Mouse (Mus musculus): ENCODE results near the gene Atad3a. TPM values are rescaled to one million over a fixed set of nuclear protein-coding genes. Genes with fewer than 3 reads are reported as not detected.

The Atad3a gene
- total and polyA plus RNA-seq, 3 experiments = 133 to 216 (median 154) TPM

GRCm38 (mm10) chr4:155705592-155705929, 55.3 kb downstream of the Atad3a start:
- DNase-seq (ENCODE audit: extremely low read depth) = no peak
- dilution Hi-C loops (cut with MboI; ENCODE audit: extremely low pct_ligation_motif_present, extremely low pct_unique_long_range_greater_than_20kb, low sequenced_read_pairs) = no loop called here

GRCm38 (mm10) chr4:155704721-155705591, 55.9 kb downstream of the Atad3a start, which contains the start of gene Ssu72:
Gene Ssu72, plus strand, starts transcription at chr4:155704800.
- Histone ChIP-seq H3K79me2 (replicated peaks; ENCODE audit: control insufficient read depth, extremely low read depth, insufficient read depth, poor library complexity, severe bottlenecking) (peaks cover 40% of the 10 kb centered on the region), H3K4me1 (ENCODE audit: control insufficient read depth in 1 of 2, insufficient read depth in 2 of 2) (peaks cover 3 to 45% of the 10 kb centered on the region in 2 experiments; a peak in 3 of 4 replicates), H3K9ac (ENCODE audit: insufficient read depth, low read depth) (peak within 1 kb of the TSS; percentile 72), H3K36me3 (replicated peaks in 1 of 2; ENCODE audit: control insufficient read depth in 1 of 2, insufficient read depth in 1 of 2, low read length in 1 of 2) (peaks cover 0 to 16% of the 10 kb centered on the region in 2 experiments), H3K4me3 (replicated peaks in 1 of 3; ENCODE audit: low read depth in 2 of 3, low read length in 2 of 3, poor library complexity in 1 of 3) (peak within 1 kb of the TSS; percentile 82 to 96 (median 94)), H3K27ac (ENCODE audit: insufficient read depth, low read depth) (peak within 1 kb of the TSS; percentile 93), H3K9me3 (replicated peaks; ENCODE audit: low read length) (no peaks in the 10 kb centered on the region), H3K27me3 (replicated peaks) (no peaks in the 10 kb centered on the region), H3K4me2 (ENCODE audit: insufficient read depth, low read depth, poor library complexity, severe bottlenecking) (peak within 1 kb of the TSS; percentile 83; the same call in 1 of the 2 replicates)
- in situ Hi-C loops (cut with MboI; ENCODE audit: low pct_ligation_motif_present, low pct_unique_long_range_greater_than_20kb, low sequenced_read_pairs) (no loop called here), dilution Hi-C loops (cut with MboI; ENCODE audit: extremely low pct_ligation_motif_present, extremely low pct_unique_long_range_greater_than_20kb, low sequenced_read_pairs) (no loop called here)
- peak; percentile 92 for DNase-seq (ENCODE audit: extremely low read depth)
- TF ChIP-seq JUN (IDR thresholded peaks at IDR 0.05; ENCODE audit: insufficient read depth, low read depth, low read length) (0 out of 2 replicates have a peak, but pooled peaks have one; percentile 2), POLR2AphosphoS2 (IDR thresholded peaks at IDR 0.05; ENCODE audit: low read depth, low read length) (peak; percentile 31; the same call in 1 of the 2 replicates), E2F4 (IDR thresholded peaks at IDR 0.05; ENCODE audit: insufficient replicate concordance, low read depth, low read length) (0 out of 2 replicates have a peak, but pooled peaks have one; percentile 54), CTCF (conservative IDR thresholded peaks at IDR 0.05 in 1 of 2, IDR thresholded peaks at IDR 0.05 in 1 of 2; ENCODE audit: low read depth in 2 of 2, low read length in 2 of 2) (no peak), IRF4 (IDR thresholded peaks at IDR 0.05; ENCODE audit: low read depth, low read length) (peak; percentile 21; the same call in 1 of the 2 replicates), ZKSCAN1 (IDR thresholded peaks at IDR 0.05; ENCODE audit: borderline replicate concordance, low read depth, low read length) (no peak), ELF1 (IDR thresholded peaks at IDR 0.05; ENCODE audit: low read depth, low read length) (peak; percentile 97), BHLHE40 (IDR thresholded peaks at IDR 0.05; ENCODE audit: low read depth, low read length) (no peak; the same call in none of the 2 replicates), SIN3A (IDR thresholded peaks at IDR 0.05; ENCODE audit: low read length) (peak; percentile 87), MEF2A (IDR thresholded peaks at IDR 0.05; ENCODE audit: borderline replicate concordance, low read depth, low read length) (peak; percentile 63; the same call in 1 of the 2 replicates), POLR2A (IDR thresholded peaks at IDR 0.05; ENCODE audit: low read depth, low read length) (peak; percentile 81), ZMIZ1 (IDR thresholded peaks at IDR 0.05; ENCODE audit: low read depth, low read length) (peak; percentile 67; the same call in 1 of the 2 replicates), NELFE (IDR thresholded peaks at IDR 0.05; ENCODE audit: low read depth, low read length) (peak; percentile 74), KAT2A (IDR thresholded peaks at IDR 0.05; ENCODE audit: insufficient replicate concordance, low read length) (peak; percentile 80; the same call in 1 of the 2 replicates), SMC3 (IDR thresholded peaks at IDR 0.05; ENCODE audit: low read depth, low read length) (no peak), CHD2 (IDR thresholded peaks at IDR 0.05; ENCODE audit: low read length) (0 out of 2 replicates have a peak, but pooled peaks have one; percentile 19), NRF1 (IDR thresholded peaks at IDR 0.05; ENCODE audit: low read depth, low read length) (peak; percentile 93), TBP (conservative IDR thresholded peaks at IDR 0.05; ENCODE audit: low read depth, low read length) (peak; percentile 46; the same call in 1 of the 2 replicates), TCF12 (IDR thresholded peaks at IDR 0.05; ENCODE audit: low read depth, low read length) (peak; percentile 69), ETS1 (conservative IDR thresholded peaks at IDR 0.05; ENCODE audit: low read depth, low read length) (peak; percentile 54), GABPA (IDR thresholded peaks at IDR 0.05; ENCODE audit: insufficient replicate concordance, low read depth, low read length) (peak; percentile 73), JUND (conservative IDR thresholded peaks at IDR 0.05; ENCODE audit: low read depth, low read length) (no peak), ZNF384 (IDR thresholded peaks at IDR 0.05; ENCODE audit: low read depth, low read length) (no peak), MAZ (IDR thresholded peaks at IDR 0.05; ENCODE audit: low read depth, low read length) (peak; percentile 62; the same call in 1 of the 2 replicates), HCFC1 (IDR thresholded peaks at IDR 0.05; ENCODE audit: low read depth, low read length) (peak; percentile 90)

More at GRCm38 (mm10) chr4:155705592-155705929, 55.3 kb downstream of the Atad3a start:
- H3K27ac ChIP-seq (ENCODE audit: insufficient read depth, low read depth) = peak overlapping the region; percentile 93
- H3K79me2 ChIP-seq (replicated peaks; ENCODE audit: control insufficient read depth, extremely low read depth, insufficient read depth, poor library complexity, severe bottlenecking) = peaks cover 46% of the 10 kb centered on the region
- H3K27me3 ChIP-seq (replicated peaks) = no peaks in the 10 kb centered on the region
- no peaks in the 10 kb centered on the region for H3K9me3 ChIP-seq (replicated peaks; ENCODE audit: low read length)
- peaks cover 6 to 51% of the 10 kb centered on the region in 2 experiments; a peak in 3 of 4 replicates for H3K4me1 ChIP-seq (ENCODE audit: control insufficient read depth in 1 of 2, insufficient read depth in 2 of 2)
- peak overlapping the region; percentile 72 for H3K9ac ChIP-seq (ENCODE audit: insufficient read depth, low read depth)
- in situ Hi-C loops (cut with MboI; ENCODE audit: low pct_ligation_motif_present, low pct_unique_long_range_greater_than_20kb, low sequenced_read_pairs) = no loop called here
- peak overlapping the region; percentile 82 to 96 (median 94) for H3K4me3 ChIP-seq (replicated peaks in 1 of 3; ENCODE audit: low read depth in 2 of 3, low read length in 2 of 3, poor library complexity in 1 of 3)
- TF ChIP-seq ZNF384 (IDR thresholded peaks at IDR 0.05; ENCODE audit: low read depth, low read length) = no peak
- TF ChIP-seq EP300 (IDR thresholded peaks at IDR 0.05; ENCODE audit: low read length) = no peak
- TF ChIP-seq SIN3A (IDR thresholded peaks at IDR 0.05; ENCODE audit: low read length) = no peak; the same call in 1 of the 2 replicates
- TF ChIP-seq ETS1 (conservative IDR thresholded peaks at IDR 0.05; ENCODE audit: low read depth, low read length) = no peak
- no peak for TF ChIP-seq GABPA (IDR thresholded peaks at IDR 0.05; ENCODE audit: insufficient replicate concordance, low read depth, low read length)
- no peak for TF ChIP-seq ZKSCAN1 (IDR thresholded peaks at IDR 0.05; ENCODE audit: borderline replicate concordance, low read depth, low read length)
- 0 out of 2 replicates have a peak overlapping the region, but pooled peaks have one; percentile 5 for H3K4me2 ChIP-seq (ENCODE audit: insufficient read depth, low read depth, poor library complexity, severe bottlenecking)
- peaks cover 0 to 22% of the 10 kb centered on the region in 2 experiments for H3K36me3 ChIP-seq (replicated peaks in 1 of 2; ENCODE audit: control insufficient read depth in 1 of 2, insufficient read depth in 1 of 2, low read length in 1 of 2)
